Mouse (Mus musculus): Measurements from ENCODE around the gene Prr13.

DNA sequence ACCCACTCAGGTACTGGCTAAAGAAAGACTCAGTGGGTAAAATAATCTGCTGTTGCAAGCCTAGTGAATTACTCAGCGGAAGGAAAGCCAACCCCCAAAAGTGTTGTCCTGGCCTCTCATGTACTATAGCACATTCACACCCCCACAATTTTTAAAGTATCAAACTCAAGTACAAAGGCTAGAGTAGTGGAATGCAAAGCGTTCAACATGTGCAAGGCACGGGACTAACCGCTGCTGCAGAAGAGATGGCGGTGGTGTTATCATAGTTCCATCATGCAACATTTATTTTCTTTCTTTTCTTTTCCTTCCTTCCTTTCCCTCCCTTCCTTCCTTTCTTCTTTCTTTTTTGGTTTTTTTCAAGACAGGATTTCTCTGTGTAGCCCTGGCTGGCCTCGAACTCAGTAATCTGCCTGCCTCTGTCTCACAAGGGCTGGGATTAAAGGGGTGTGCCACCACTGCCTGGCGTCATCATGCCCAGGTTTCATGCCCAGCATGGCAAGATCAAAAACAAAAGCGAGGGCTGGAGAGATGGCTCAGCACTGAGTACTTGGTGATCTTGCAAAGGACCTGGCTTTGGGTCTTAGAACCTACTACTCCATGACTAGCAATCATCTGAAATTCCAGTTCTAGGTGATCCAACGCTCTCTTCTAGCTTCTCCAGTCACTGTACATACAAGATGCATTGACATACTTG lies 47.1 kb downstream of the Prr13 start:
- no peak for TF ChIP-seq POLR2A (IDR thresholded peaks at IDR 0.05; ENCODE audit: borderline replicate concordance, extremely low read depth, low read depth, low read length)
- no peak for TF ChIP-seq CTCF (IDR thresholded peaks at IDR 0.05; ENCODE audit: insufficient read depth, low read length)

Data from lung, adult 2 months (tissue).